Mouse (Mus musculus) kidney, postnatal 0 days (tissue): Measurements from ENCODE around the gene Tlcd2. TPM values are rescaled to one million over a fixed set of nuclear protein-coding genes. Genes with fewer than 3 reads are reported as not detected.
A peak's percentile ranks its signal among the peaks of the same experiment; 100 is the strongest.

Experiments
- ATAC-seq: fragments of 200-750 bp; cut with Nextera tagmentation; replicated peaks from 2 replicates; pipeline ENCODE4 v1.8.0; 2017; ENCODE audit warnings: low read depth, moderate number of reproducible peaks, moderate TSS enrichment, moderate library complexity; ENCODE audit not compliant: low FRiP score
- DNase-seq: peaks from one replicate; pipeline ENCODE4 v3.0.0-alpha.2; 2016; ENCODE audit warnings: low spot score
- H3K27ac ChIP-seq: fragments of 300-500 bp; sonication (generic); 2 replicates; pipeline ENCODE4 v1.5.1; 2014; ENCODE audit warnings: mild to moderate bottlenecking
- H3K27me3 ChIP-seq: fragments of 300-500 bp; sonication (generic); 2 replicates; pipeline ENCODE4 v1.6.1; 2014; ENCODE audit warnings: low read length, mixed read lengths; ENCODE audit not compliant: insufficient read depth
- H3K36me3 ChIP-seq: fragments of 300-500 bp; sonication (generic); 2 replicates; pipeline ENCODE4 v1.6.1; 2014; ENCODE audit warnings: low read length, mixed read lengths; ENCODE audit not compliant: insufficient read depth
- H3K4me1 ChIP-seq: fragments of 300-500 bp; sonication (generic); replicated peaks from 2 replicates; pipeline ENCODE4 v1.6.1; 2014; ENCODE audit warnings: antibody characterized with exemption, low read length, mixed read lengths; ENCODE audit not compliant: insufficient read depth
- H3K4me2 ChIP-seq: fragments of 300-500 bp; sonication (generic); 2 replicates; pipeline ENCODE4 v1.6.1; 2014; ENCODE audit warnings: mild to moderate bottlenecking, low read length, moderate library complexity, mixed read lengths
- H3K4me3 ChIP-seq: fragments of 300-500 bp; sonication (generic); replicated peaks from 2 replicates; pipeline ENCODE4 v1.5.1; 2014; ENCODE audit warnings: low read depth, low read length
- H3K9ac ChIP-seq: fragments of 300-500 bp; sonication (generic); 2 replicates; pipeline ENCODE4 v1.6.1; 2014; ENCODE audit warnings: low read depth, low read length
- H3K9me3 ChIP-seq: fragments of 300-500 bp; sonication (generic); replicated peaks from 2 replicates; pipeline ENCODE4 v1.6.1; 2016; ENCODE audit warnings: low read length, inconsistent platforms, mixed read lengths
- CTCF ChIP-seq: IDR thresholded peaks from 2 replicates; pipeline ENCODE4 v1.5.1; 2016; ENCODE audit warnings: antibody characterized with exemption, low read depth, mild to moderate bottlenecking, moderate library complexity
- WGBS: fragments of 180-500 bp; shearing (Covaris S2); extraction: QIAGEN DNeasy Blood & Tissue Kit; methylation state at CpG from one replicate; pipeline ENCODE4 v1.1.7; 2014; 5-methylcytosine and 5-hydroxymethylcytosine counted together
- polyA plus RNA-seq: library from polyadenylated mRNA; unstranded; fragments of >200 nt; fragmentation: Nextera tagmentation; extraction: Ambion mirVana; gene quantifications from 2 replicates; pipeline ENCODE4 v1.2.1, GENCODE M21; 2015

The Tlcd2 gene
- polyA plus RNA-seq, 1 experiment from 2014 or later: 9.3 TPM

DNA sequence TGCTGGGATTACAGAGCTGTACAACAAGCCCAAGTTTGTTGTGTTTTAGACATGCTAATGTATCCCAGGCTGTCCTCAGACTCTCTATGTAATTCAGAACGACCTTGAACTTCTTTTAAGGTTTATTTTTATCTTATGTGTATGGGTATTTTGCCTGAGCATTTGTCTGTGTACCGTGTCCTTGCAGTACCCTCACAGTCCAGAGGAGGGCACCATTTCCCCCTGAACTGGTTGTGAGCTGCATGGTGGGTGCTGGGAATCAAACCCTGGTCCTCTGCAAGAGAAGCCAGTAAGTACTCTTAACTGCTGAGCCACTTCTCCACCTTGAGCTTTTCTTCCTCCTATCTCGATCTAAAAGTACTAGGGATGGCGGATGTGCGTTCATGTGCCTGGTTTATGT, 27.4 kb upstream of the Tlcd2 start:
- no peak overlapping the region for H3K9ac ChIP-seq
- no peak for ATAC-seq
- H3K4me1 ChIP-seq: no peaks in the 10 kb centered on the region
- DNase-seq: no peak
- H3K4me2 ChIP-seq: no peak overlapping the region
- no peak overlapping the region for H3K4me3 ChIP-seq
- peak; percentile 36; the same call in 1 of the 2 replicates for TF ChIP-seq CTCF
- H3K27me3 ChIP-seq: no peaks in the 10 kb centered on the region
- no peaks in the 10 kb centered on the region for H3K9me3 ChIP-seq
- no peak overlapping the region for H3K27ac ChIP-seq
- H3K36me3 ChIP-seq: no peaks in the 10 kb centered on the region
- WGBS: 86% methylated on average over 5 of the region's 5 CpGs

DNA sequence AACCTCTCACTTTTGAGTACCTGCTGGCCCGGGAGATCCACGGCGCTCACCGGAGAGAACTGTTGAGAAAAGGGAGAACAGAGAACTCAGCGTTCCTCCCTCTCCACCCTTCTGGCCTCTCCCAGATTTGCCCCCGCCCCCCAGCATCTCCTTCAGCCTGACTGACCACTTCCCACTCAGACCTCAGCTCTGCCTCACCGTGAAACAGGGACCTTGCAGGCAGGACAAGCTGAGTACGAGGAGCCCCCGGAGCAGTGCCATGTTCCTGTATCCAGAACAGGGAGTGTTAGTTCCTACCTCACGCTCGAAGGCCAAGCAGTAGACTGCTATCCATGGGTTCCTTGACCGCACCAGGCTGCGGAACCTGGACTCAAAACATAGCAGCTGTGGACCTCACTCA, 23.3 kb upstream of the Tlcd2 start:
- WGBS: 82% methylated on average over 13 of the region's 13 CpGs
- TF ChIP-seq CTCF: no peak
- Histone ChIP-seq H3K4me3 (no peak overlapping the region), H3K4me1 (no peaks in the 10 kb centered on the region), H3K9me3 (no peaks in the 10 kb centered on the region), H3K27ac (no peak overlapping the region), H3K9ac (no peak overlapping the region), H3K36me3 (0 out of 2 replicates have a peak, but pooled peaks cover 8% of the 10 kb centered on the region), H3K4me2 (no peak overlapping the region), H3K27me3 (no peaks in the 10 kb centered on the region)
- no peak for ATAC-seq
- DNase-seq: no peak

DNA sequence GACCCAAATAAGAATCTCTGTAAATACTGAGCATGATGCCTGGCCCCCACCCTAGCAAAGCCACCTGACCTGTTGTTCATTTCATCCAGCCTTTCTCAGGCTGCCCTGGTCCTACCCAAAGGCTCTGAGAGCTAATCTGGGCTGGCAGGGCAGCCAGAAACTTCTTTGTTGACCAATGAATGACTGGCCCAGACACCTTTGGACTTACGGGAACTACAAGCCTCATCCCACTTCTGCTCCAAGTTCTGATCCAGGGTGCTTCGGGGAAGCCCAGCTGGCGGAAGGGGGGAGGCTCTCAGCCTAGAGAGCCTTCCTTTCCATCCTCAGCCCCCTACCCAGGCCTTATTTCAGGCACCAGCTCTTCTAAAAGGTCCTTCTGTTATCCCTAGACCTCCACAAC, 22.7 kb upstream of the Tlcd2 start:
- Histone ChIP-seq H3K9ac (no peak overlapping the region), H3K9me3 (no peaks in the 10 kb centered on the region), H3K36me3 (0 out of 2 replicates have a peak, but pooled peaks cover 8% of the 10 kb centered on the region), H3K4me1 (0 out of 2 replicates have a peak, but pooled peaks cover 1% of the 10 kb centered on the region), H3K27ac (0 out of 2 replicates have a peak overlapping the region, but pooled peaks have one; percentile 13), H3K27me3 (no peaks in the 10 kb centered on the region), H3K4me2 (no peak overlapping the region), H3K4me3 (no peak overlapping the region)
- 87% methylated on average over 3 of the region's 3 CpGs for WGBS
- no peak for TF ChIP-seq CTCF
- ATAC-seq (no peak), DNase-seq (no peak)

DNA sequence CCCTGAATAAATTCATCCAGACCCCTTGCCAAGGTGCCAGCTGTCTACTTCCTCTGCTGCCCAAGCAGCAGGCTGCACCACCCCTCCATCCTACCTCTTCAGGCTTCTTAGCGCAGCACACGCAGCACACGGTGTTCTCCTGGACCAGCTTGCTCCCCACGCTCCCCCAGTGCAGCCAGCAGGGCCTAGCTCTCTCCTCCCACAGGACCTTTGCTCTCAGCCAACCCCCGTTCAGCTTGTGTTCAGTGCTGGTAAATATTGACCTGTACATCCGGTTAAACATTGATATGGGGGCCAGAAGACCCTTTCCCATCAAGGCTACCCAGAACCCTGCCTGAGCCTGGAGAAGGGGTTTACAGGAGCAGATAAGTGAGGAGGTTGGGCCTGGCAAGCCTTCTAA, 22.2 kb upstream of the Tlcd2 start, which contains the start of gene Serpinf2:
Serpinf2 (minus strand) TSS at position 229 of the 400 bp plus-strand sequence.
- Histone ChIP-seq H3K9me3 (no peaks in the 10 kb centered on the region), H3K27ac (0 out of 2 replicates have a peak within 1 kb of the TSS, but pooled peaks have one; percentile 13), H3K36me3 (0 out of 2 replicates have a peak, but pooled peaks cover 8% of the 10 kb centered on the region), H3K9ac (no peak within 1 kb of the TSS), H3K4me2 (no peak within 1 kb of the TSS), H3K4me3 (no peak within 1 kb of the TSS), H3K4me1 (0 out of 2 replicates have a peak, but pooled peaks cover 4% of the 10 kb centered on the region), H3K27me3 (no peaks in the 10 kb centered on the region)
- ATAC-seq (no peak), DNase-seq (no peak)
- no peak for TF ChIP-seq CTCF
- WGBS: 70% methylated on average over 6 of the region's 6 CpGs

DNA sequence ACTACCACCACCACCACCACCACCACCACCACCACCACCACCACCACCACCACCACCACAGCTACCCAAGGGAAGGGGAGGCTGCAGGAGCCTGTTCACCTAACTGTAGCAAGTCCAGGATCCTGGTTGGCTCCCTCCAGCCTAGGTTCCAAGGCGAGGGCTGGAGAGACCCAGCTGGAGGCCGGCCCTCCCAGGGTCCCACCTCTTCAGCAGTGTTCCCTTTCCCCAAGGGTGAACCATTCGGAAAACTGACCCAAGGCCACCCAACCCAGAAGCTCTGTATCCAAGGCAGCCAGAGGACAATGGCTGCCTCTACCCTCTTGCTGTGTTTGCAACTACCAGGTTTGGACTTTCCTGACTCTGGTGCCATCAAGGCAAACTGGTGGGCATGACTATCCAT, 21.6 kb upstream of the Tlcd2 start:
- H3K27ac ChIP-seq: no peak overlapping the region

DNA sequence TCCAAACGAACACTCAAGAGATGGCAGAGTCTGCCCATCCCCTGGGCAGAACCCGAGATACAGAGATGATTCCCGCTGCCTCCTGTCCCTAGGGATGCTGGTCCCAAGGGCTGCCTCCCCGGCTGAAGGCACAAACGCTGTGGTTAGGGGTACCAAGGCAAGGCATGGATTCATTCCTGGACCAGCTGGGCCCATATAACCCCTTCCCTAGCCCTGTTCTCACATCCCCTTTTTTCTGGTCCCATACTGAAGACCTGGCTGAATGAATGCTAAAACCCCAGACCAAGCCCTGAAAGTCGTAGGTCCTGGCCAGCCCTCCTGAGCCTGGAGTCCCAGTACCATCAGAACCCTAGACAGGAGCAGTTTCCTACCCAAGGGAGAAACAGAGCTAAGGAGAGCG, 20.5 kb upstream of the Tlcd2 start:
- Histone ChIP-seq H3K9ac (no peak overlapping the region), H3K9me3 (no peaks in the 10 kb centered on the region), H3K27me3 (no peaks in the 10 kb centered on the region), H3K27ac (no peak overlapping the region), H3K36me3 (0 out of 2 replicates have a peak, but pooled peaks cover 11% of the 10 kb centered on the region), H3K4me3 (no peak overlapping the region), H3K4me2 (no peak overlapping the region), H3K4me1 (0 out of 2 replicates have a peak, but pooled peaks cover 4% of the 10 kb centered on the region)
- DNase-seq (no peak), ATAC-seq (no peak)
- TF ChIP-seq CTCF: no peak
- 83% methylated on average over 7 of the region's 7 CpGs for WGBS

More for the DNA sequence above, 21.6 kb upstream of the Tlcd2 start:
- Histone ChIP-seq H3K4me1 (0 out of 2 replicates have a peak, but pooled peaks cover 4% of the 10 kb centered on the region), H3K9ac (no peak overlapping the region), H3K4me3 (no peak overlapping the region), H3K4me2 (no peak overlapping the region), H3K36me3 (0 out of 2 replicates have a peak, but pooled peaks cover 8% of the 10 kb centered on the region), H3K9me3 (no peaks in the 10 kb centered on the region), H3K27me3 (no peaks in the 10 kb centered on the region)
- ATAC-seq (no peak), DNase-seq (no peak)
- no peak for TF ChIP-seq CTCF
- 83% methylated on average over 3 of the region's 3 CpGs for WGBS
